Mouse (Mus musculus) limb, embryonic 14.5 days (tissue): ENCODE measurements around the gene Btbd2. TPM values are rescaled to one million over a fixed set of nuclear protein-coding genes. Genes with fewer than 3 reads are reported as not detected.
A peak's percentile ranks its signal among the peaks of the same experiment; 100 is the strongest.

Experiments used
- ATAC-seq: fragments of 200-750 bp; cut with Nextera tagmentation; 2 replicates; pipeline ENCODE4 v1.8.0; 2017; ENCODE audit warnings: low read depth, moderate number of reproducible peaks, moderate TSS enrichment; ENCODE audit not compliant: low FRiP score
- DNase-seq: peaks from one replicate; pipeline ENCODE4 v3.0.0-alpha.2; 2015; ENCODE audit warnings: low spot score
- H3K27ac ChIP-seq: fragments of 300-500 bp; sonication (generic); replicated peaks from 2 replicates; pipeline ENCODE4 v1.5.1; 2014; ENCODE audit warnings: low read depth, mild to moderate bottlenecking, low read length, moderate library complexity, mixed read lengths
- H3K27me3 ChIP-seq: fragments of 300-500 bp; sonication (generic); 2 replicates; pipeline ENCODE4 v1.6.1; 2014; ENCODE audit warnings: low read length, mixed read lengths; ENCODE audit not compliant: control insufficient read depth, insufficient read depth
- H3K36me3 ChIP-seq: fragments of 300-500 bp; sonication (generic); 2 replicates; pipeline ENCODE4 v1.6.1; 2014; ENCODE audit warnings: mild to moderate bottlenecking, low read length, moderate library complexity, mixed read lengths; ENCODE audit not compliant: control insufficient read depth, insufficient read depth
- H3K4me1 ChIP-seq: fragments of 300-500 bp; sonication (generic); 2 replicates; pipeline ENCODE4 v1.6.1; 2014; ENCODE audit warnings: antibody characterized with exemption, low read length, mixed read lengths; ENCODE audit not compliant: control insufficient read depth, insufficient read depth
- H3K4me2 ChIP-seq: fragments of 300-500 bp; sonication (generic); replicated peaks from 2 replicates; pipeline ENCODE4 v1.6.1; 2014; ENCODE audit warnings: low read depth, mild to moderate bottlenecking, low read length, moderate library complexity; ENCODE audit not compliant: severe bottlenecking
- H3K4me3 ChIP-seq: fragments of 300-500 bp; sonication (generic); replicated peaks from 2 replicates; pipeline ENCODE4 v1.5.1; 2014; ENCODE audit warnings: low read length
- H3K9ac ChIP-seq: fragments of 300-500 bp; sonication (generic); 2 replicates; pipeline ENCODE4 v1.6.1; 2014; ENCODE audit warnings: mild to moderate bottlenecking, low read depth, low read length, moderate library complexity; ENCODE audit not compliant: severe bottlenecking
- H3K9me3 ChIP-seq: fragments of 300-500 bp; sonication (generic); 2 replicates; pipeline ENCODE4 v1.6.1; 2016; ENCODE audit warnings: low read length; ENCODE audit not compliant: control insufficient read depth
- POLR2A ChIP-seq: fragments of 200-500 bp; IDR thresholded peaks from 2 replicates; pipeline ENCODE4 v1.8.0; 2012; ENCODE audit warnings: inconsistent platforms, mild to moderate bottlenecking, moderate library complexity, borderline replicate concordance; ENCODE audit not compliant: insufficient read depth, insufficient read length; ENCODE audit errors: extremely low read depth
- WGBS: fragments of 180-500 bp; shearing (Covaris S2); extraction: QIAGEN DNeasy Blood & Tissue Kit; methylation state at CpG from one replicate; pipeline ENCODE4 v1.1.7; 2014; 5-methylcytosine and 5-hydroxymethylcytosine counted together
- polyA plus RNA-seq, 2 experiments: library from polyadenylated mRNA; depleted of rRNA in 1 of 2; stranded (reverse) in 1 of 2; unstranded in 1 of 2; fragments of >200 nt; fragmentation: Nextera tagmentation in 1 of 2; extraction: Ambion mirVana in 1 of 2; gene quantifications; 2 replicates each; pipeline versions ENCODE4 v1.2.1 to v1.2.3; 2012 to 2014

Btbd2 gene
- polyA plus RNA-seq, 2 experiments: 78.0 to 87.8 TPM

DNA sequence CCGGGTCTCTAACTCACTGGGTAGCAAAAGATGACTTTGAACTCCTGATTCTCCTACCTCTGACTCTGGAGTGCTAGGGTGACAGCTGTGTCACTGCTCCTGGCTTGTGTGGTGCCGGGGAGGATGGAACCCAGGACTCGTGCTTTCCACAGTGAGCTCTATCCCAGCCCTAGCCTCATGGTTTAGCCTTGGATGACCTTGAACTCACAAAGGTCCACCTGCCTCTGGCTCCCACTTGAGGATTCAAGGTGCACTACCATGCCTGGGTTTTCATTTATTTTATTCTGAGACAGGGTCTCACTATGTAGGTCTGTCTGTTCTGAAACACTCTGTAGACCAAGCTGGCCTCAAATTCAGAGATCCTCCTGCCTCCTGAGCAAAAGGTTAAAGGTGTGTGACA, 43.0 kb downstream of the Btbd2 start:
- Histone ChIP-seq H3K4me2 (no peak overlapping the region), H3K27ac (no peak overlapping the region), H3K9me3 (no peaks in the 10 kb centered on the region), H3K4me1 (no peaks in the 10 kb centered on the region), H3K36me3 (peaks cover 68% of the 10 kb centered on the region), H3K27me3 (no peaks in the 10 kb centered on the region), H3K4me3 (no peak overlapping the region), H3K9ac (no peak overlapping the region)
- WGBS: 78% methylated on average over 3 of the region's 3 CpGs
- TF ChIP-seq POLR2A: no peak
- no peak for DNase-seq
- no peak for ATAC-seq

GRCm38 (mm10) chr10:80611905-80612304, 45.0 kb downstream of the Btbd2 start:
- WGBS: 97% methylated on average over 3 of the region's 3 CpGs
- no peak for TF ChIP-seq POLR2A

DNA sequence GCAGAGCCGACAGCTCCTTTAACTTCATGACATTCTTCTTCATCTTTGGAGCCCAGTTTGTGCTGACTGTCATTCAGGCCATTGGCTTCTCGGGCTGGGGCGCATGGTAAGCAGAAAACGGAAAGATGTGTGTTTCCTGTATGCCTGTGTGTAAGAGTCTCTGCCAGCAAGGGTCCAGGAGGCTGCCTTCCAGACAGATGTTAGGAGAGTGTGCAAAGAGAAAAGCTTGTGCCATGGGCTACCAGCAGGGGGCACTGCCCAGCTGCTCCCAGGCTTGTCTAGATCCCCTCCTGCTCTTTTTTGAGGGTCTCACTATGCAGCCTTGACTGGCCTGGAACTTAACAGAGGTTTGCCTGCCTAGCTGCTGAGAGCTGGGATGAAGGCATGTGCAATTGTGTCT, 45.8 kb downstream of the Btbd2 start:
- no peaks in the 10 kb centered on the region for H3K4me1 ChIP-seq
- H3K27me3 ChIP-seq: no peaks in the 10 kb centered on the region
- no peak overlapping the region for H3K27ac ChIP-seq
- H3K9ac ChIP-seq: no peak overlapping the region
- ATAC-seq (no peak), DNase-seq (peak; percentile 23)
- H3K4me2 ChIP-seq: no peak overlapping the region
- peaks cover 92% of the 10 kb centered on the region for H3K36me3 ChIP-seq
- WGBS: 65% methylated on average over 4 of the region's 4 CpGs
- no peaks in the 10 kb centered on the region for H3K9me3 ChIP-seq
- no peak for TF ChIP-seq POLR2A
- H3K4me3 ChIP-seq: no peak overlapping the region

More at GRCm38 (mm10) chr10:80611905-80612304, 45.0 kb downstream of the Btbd2 start:
- Histone ChIP-seq H3K9me3 (no peaks in the 10 kb centered on the region), H3K9ac (no peak overlapping the region), H3K4me2 (no peak overlapping the region), H3K27me3 (no peaks in the 10 kb centered on the region), H3K27ac (no peak overlapping the region), H3K4me1 (no peaks in the 10 kb centered on the region), H3K36me3 (peaks cover 87% of the 10 kb centered on the region), H3K4me3 (no peak overlapping the region)
- ATAC-seq (no peak), DNase-seq (no peak)

- Histone ChIP-seq H3K9me3 (no peaks in the 10 kb centered on the region), H3K4me2 (no peak overlapping the region), H3K36me3 (peaks cover 87% of the 10 kb centered on the region), H3K4me1 (no peaks in the 10 kb centered on the region), H3K27ac (no peak overlapping the region), H3K9ac (no peak overlapping the region), H3K27me3 (no peaks in the 10 kb centered on the region), H3K4me3 (no peak overlapping the region)
- ATAC-seq (no peak), DNase-seq (no peak)
- TF ChIP-seq POLR2A: no peak
- 93% methylated on average over 9 of the region's 9 CpGs for WGBS
These were observed 46.6 kb downstream of the Btbd2 start for GRCm38 (mm10) chr10:80610116-80610785.

DNA sequence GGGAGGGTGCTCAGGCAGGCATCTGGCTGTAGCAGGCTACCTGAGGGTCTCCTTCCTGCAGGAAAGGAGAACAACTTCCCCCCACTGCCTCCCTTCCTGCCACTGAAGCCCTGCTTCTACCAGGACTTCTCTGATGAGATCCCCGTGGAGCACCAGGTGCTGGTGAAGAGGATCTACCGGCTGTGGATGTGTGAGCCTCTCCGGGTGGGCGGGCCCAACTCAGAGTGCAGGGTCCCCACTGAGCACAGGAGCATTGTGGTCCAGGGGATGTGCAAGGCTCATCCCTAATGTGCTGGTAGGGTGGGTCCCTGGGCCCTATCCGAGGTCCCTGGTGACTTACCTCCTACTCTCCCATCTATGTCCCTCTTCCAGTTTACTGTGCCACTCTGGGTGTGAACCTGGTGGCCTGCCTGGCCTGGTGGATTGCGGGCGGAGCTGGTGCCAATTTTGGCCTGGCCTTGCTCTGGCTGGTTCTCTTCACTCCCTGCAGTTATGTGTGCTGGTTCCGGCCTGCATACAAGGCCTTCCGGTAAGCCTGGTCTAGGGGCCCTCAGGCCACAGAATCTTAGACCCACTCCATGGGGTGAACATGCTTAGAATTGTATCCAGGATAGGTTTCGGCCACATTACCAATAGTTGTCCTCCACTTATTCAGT, 47.5 kb downstream of the Btbd2 start:
- no peak for TF ChIP-seq POLR2A
- Histone ChIP-seq H3K9ac (no peak overlapping the region), H3K4me1 (no peaks in the 10 kb centered on the region), H3K36me3 (peaks cover 78% of the 10 kb centered on the region), H3K4me2 (no peak overlapping the region), H3K27ac (no peak overlapping the region), H3K4me3 (no peak overlapping the region), H3K9me3 (no peaks in the 10 kb centered on the region), H3K27me3 (no peaks in the 10 kb centered on the region)
- ATAC-seq (no peak), DNase-seq (no peak)
- WGBS: 92% methylated on average over 10 of the region's 10 CpGs
